Mouse (Mus musculus) frontal cortex, postnatal 36 days (tissue): ENCODE measurements at regions not wholly inside any gene's neighbourhood (a gene's known extent, or its start where the extent isn't known, plus 50 kb on each side); places are given as distances from the start of the nearest gene placed in this dataset.
"Not testable (repeated sequence)": the region's sequence is repeated elsewhere in the genome, so short reads cannot be mapped to it uniquely, and the experiment has no call there.

ENCODE experiments used
- DNase-seq, 2 experiments: peaks; one replicate each; pipeline ENCODE4 v3.0.0; 2022; ENCODE audit warnings: low spot score in 2 of 2

DNA sequence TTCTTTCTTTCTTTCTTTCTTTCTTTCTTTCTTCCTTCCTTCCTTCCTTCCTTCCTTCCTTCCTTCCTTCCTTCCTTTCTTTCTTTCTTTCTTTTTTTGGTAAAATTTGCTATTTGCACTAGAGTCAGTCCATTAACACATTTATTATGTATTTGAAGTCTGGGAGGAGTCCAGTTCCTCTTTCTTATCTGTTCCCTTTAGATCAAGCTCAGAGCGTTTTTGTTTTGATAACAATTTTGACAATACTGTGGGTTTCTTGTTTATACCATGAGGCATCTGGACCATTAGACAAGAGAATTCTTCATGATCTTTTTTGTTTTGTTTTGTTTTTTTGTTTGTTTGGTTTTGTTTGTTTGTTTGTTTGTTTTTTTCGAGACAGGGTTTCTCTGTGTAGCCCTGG, 52.3 kb upstream of the Cttnbp2 start:
- DNase-seq, result not testable (repeated sequence)

DNA sequence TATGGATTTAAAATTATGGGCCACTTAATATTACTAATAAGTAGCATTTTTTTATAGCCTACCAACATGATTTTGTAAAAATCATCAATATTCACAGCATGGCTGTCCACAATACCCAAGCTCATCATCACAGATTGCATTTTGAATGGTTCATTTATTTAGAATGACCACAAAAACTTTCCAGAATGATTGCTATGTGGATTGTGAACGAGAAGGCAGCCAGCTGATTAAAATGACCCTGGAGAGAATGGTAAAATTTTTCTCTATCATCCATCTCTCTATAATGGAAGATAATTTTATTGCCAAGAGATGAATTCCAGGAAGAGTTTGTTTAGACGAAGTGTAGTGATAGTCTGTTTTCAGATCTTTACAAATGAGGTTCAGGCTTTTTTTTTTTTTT, 54.6 kb upstream of the Cttnbp2 start:
- no peak for DNase-seq

DNA sequence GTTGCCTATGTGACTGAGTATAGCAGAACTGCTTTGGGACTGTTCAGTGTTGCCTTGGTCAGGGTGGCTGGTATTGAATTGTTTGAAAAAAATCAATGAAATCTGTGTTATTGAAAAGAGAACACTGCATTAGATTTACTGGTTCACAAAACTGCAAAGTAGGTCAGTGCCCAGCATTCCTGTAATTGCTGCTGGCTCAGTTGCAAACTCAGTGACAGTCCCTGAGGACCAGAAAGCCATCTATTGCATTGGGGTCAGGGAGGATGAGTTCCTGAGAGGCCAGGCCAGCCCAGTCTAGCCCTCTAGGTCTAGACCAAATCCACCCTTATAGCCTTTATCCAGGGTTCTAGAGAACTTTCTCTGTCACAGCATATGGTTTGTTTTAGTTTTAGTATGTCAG, 63.9 kb upstream of the Cttnbp2 start:
- DNase-seq, result no peak

DNA sequence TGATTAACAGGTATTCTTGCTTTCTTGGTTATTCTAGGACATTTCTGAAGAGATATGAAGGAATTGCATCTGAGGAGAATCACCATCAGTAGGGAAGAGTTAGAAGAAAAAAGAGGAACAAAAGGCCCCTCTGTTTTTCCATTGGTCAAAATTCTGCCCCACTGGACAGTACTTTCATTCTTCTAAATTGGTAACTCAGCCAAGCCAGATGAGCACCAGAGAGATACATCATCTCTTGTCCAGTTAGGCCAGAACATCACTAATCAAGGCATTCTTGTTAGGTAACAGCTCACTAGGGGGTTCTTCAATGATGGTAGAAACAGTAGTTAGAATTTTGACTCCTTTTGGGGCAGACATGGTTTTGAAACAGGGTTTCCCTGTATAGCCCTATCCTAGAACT, 74.8 kb upstream of the Cttnbp2 start:
- no peak for DNase-seq

DNA sequence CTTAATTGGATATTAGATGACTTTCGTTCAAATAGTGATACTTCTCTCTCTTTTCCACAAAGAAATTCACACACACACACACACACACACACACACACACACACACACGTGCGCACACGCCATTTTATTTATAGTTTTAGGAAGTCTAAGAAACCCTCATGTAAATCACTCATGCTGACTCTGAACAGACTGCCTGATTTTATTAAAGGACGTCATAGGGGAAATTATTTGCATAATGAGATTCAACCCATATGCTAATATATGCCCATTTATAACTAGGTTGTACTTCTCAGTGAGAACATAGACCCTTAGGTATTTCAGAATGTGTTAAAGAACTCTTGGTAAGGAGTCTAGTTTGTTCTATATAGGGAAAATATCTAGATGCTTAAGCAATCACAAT, 82.0 kb upstream of the Cttnbp2 start:
- no peak for DNase-seq

DNA sequence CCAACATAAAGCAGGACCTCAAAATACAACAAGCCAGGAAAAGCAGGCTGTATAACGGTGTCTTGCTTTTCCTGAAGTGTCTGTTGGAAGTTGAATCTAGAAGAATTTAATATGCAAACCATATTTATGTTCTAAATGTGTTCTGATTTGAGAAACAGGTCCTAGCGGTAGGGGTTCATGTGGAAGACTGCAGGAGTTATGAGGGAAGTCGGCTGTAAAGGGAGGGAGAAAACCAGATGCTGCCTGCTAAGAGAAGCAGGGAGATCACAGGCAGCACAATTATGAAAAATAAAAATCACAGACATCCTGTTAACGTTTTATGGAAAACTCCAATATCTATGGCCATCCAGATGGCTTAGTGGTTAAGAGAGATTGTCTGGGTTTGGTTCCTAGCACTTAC, 85.0 kb upstream of the Cttnbp2 start:
- DNase-seq, result no peak

DNA sequence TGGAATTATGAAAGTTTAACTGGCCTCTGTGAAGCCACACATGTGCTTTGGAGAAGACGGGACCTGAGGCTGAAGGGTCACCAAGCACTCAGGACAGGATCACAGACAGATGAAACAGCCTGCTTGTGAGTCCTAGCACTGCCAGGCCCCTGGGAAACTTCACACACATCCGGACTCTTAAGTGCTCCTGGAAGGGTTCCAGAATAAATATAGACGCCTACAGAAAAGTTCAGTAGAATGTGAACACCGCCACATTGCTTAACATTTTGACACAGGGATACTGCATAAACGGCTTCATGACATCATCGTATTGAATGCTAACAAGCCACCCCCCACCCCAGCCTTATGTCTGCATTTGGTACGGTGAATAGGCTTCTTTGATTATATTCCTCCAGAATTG, 87.3 kb upstream of the Cttnbp2 start:
- DNase-seq, result no peak

DNA sequence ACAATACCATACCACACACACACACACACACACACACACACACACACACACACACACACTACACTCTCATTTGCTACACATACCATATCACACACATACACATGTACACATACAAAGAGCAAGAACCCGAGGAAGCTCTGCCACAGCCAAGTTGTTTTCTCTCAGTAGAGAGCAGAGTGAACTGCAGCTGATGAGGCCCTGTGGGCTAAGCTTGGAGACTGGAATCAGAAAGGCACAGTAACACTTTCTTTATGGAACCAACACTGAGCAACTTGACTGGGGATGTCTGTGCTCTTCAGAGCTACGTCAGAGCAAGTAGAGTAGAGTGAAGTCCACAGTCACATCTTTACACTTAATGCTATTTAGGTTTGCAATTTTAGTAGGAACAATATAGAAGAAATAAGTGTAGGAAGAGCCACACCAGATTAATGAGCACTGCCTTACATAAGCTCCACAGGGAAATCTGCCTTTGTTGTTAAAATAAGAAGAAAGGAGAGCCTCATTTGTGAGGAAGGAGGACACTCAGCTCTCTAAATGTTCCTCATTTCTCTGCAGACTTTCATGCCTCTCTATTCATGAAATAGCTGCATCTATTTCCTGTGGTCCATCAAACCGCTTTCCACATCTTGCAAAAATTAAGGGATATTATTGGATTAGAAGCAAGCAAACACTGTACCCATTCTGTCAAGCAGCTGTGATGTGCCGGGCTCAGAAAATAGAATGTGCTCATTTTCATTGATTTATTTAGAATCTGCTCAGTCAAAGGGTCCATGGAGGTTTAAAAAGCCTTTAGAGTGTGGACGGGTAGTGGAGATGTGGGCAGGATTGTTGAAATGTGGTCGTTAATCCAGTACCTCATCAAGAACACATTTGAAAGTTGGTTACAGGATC, 107.0 kb upstream of the Cttnbp2 start:
- DNase-seq, result peak; percentile 8 to 33

DNA sequence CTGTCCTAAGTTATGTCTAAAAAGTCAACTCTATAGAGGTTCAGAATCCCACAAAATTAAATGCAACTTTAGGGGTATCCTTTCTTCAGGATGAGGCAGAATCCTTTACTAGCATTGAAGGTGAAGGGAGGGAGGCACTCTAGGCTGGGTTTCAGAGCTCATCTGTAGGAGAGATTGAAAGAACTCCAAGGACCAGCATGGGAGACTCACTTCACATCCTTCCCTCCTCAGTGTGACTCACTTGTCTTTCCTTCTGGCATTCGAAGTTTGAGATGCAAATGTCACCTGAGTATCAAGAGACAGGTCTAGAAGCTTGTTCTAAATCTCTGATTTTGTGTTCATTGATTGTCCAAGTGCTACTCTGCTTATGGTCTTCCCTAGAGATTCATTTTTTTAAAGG, 113.9 kb upstream of the Cttnbp2 start:
- no peak for DNase-seq

DNA sequence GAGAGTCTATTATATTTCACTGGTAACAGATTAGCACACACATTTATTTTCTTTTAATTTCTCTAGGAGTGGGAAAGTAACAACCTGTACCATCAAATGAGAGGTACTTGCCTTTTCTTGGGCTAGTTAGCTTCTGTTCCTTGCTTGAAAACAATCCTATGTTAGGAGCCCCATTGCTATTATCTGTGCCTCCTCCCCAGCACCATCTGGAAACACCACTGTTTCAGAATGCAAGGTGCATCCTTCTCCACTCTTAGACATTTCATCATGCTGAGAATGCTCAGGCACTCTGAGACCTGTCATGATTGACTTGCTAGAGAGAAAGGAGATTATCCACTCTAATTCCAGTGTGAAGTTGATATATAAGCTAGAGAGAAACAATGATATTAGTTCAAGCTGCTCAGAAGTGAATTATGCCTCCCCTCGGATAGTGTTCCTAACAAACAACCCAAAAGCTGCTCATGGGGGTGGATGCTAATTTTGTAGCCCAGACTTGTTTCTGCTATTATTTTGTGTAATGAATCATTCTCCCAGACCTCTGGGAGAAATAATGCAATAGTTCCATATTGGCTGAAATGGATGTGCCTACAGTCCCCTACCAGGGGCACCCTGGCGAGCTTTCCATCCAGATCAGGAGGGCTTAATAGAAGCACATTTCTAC, 119.0 kb upstream of the Cttnbp2 start:
- DNase-seq, result peak; percentile 21 to 36

DNA sequence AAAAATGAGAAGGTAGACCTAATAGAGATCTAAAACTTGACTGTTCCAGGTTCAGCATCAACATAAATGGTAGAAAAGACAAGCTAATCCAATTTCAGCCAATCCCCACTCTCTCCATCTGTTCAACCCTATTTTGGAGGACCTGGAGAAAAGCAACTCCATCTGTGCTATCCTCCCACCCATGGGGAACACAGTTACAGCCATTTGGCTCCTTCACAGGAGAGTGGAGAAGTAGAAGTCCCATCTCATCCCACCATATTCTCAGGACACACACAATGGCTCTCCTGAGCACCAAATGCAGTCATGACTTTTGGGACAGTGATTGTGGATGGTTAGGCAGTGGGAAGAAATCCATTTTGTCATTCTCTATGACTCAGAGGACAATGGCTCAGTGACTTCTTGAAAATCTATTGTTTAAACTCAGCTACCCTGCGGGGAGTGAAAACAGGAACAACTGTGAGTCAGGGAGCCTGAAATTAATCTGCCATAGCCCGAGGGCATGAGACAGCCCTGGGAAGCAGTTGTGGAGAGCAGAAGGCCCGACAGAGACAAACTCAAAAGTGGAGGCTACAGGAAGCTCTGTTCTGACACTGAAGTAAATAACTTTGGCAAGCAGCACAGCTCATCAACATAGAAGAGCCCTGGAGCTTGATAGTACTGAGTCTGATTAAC, 125.2 kb upstream of the Cttnbp2 start:
- peak; percentile 42 to 74 for DNase-seq

DNA sequence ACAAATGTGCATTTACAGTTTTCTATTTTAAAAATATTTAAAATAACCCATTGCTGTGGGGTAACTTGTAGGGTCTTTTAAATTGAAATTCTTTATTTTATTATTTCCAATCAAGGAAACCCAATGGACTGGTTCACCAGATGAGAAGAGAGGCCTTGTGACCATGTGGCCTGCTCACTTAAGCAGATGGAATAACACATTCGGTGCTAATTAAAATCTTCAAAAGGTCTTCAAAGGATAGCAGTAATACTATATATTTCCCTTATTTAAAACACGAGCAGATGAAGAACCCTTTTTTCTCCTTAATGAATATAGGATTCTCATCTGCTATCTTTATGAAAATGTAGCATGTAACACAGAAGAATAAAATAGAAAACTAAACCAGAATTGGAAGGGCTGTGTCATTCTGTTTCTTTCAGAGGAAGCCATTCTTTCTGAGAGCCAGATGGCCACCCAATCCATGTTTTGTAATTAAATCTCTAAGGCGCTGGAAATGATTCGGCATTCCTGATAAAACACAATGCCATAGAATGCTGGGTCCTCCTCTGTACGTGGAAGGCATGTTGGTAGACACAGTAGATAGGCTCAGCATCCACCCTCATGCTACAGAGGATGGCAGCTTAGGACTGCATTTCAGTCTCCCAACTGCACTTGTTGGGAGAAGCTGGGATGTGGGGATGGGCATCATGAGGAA, 134.4 kb upstream of the Cttnbp2 start:
- DNase-seq, result peak in 1 of 2 experiments; percentile 22

DNA sequence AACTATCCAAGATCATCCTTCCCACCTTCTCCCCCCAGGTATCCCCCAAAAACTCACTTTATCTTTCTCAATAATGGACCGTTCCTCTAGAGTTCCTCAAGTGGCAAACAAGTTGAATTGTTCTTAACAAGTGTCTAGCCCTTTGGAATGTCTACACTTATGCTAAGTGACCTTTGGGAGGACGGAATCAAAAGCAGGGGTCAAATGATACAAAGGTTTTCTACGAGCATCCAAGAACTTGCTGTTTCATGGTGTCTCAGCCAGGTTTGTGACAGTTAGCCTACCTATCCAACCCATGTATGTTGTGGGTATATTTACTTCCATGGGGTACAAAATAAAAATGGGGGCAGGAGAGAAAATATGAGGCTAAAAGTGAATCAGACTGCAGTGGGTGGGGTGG, 136.7 kb upstream of the Cttnbp2 start:
- no peak for DNase-seq

DNA sequence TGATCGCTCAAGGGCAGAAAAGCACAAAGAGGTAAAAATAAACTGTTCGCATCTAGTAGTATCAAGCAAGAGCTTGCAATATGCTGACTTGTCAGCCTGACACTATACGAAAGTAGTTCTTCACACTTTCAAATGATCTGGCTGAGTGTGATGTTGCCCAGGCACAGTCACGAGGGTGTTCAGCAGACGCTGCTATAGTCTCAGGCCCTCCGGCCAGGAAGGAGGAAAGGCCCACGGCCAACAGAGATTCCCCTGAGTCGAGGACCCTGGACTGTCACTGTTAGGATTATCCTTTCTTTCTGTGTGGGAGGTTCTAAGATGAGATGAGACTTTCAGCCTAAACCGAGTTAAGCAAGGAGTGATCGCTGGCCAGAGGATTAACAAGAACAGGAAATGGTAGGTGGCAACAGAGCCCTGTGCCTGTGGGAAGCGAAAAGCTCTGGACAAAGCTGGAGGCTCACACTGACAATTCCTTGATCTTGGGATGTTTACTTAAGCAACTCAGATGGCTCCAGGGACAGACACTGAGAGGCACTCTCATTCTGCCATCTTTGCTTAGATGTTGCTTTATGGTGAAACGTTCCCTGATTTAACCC, 137.5 kb upstream of the Cttnbp2 start:
- DNase-seq, result peak; percentile 53 to 72

DNA sequence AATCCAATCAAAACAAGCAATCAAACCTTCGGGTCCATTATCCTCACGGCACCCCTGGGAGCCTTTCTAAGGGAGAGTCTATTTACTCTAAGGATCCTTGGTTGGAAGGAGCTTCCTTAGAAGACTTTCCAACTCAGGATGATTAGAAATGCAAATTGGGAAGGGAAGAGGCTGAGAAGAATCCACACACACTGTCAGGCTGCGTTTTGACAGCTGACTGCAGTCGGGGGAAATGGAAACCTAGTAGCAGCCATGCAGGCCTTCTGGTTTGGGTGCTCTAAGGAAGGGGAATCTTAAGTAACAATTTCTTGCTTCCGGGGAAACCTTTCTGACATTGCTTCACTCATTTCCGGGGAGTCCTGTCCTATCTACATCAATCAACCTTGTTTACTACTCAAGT, 139.6 kb upstream of the Cttnbp2 start:
- DNase-seq, result no peak

DNA sequence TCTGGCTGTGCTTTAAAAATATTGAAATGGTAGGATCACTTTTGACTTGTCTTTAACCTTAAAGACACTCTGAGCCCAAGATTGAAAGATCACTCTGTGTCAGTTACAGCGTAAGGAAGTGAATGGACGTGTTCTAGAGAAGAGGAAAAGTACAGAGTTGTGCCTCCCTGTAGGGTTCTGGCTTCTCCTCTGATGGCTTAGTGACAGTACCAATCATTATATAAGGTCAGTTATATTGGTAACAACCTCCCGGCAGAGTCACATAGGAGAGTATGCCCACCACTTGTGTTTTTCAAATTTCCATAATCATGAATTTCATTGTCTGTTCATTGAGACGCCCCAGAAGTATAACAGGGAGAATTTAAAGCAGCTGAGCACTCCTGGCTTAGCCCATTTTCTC, 141.6 kb upstream of the Cttnbp2 start:
- DNase-seq, result no peak

DNA sequence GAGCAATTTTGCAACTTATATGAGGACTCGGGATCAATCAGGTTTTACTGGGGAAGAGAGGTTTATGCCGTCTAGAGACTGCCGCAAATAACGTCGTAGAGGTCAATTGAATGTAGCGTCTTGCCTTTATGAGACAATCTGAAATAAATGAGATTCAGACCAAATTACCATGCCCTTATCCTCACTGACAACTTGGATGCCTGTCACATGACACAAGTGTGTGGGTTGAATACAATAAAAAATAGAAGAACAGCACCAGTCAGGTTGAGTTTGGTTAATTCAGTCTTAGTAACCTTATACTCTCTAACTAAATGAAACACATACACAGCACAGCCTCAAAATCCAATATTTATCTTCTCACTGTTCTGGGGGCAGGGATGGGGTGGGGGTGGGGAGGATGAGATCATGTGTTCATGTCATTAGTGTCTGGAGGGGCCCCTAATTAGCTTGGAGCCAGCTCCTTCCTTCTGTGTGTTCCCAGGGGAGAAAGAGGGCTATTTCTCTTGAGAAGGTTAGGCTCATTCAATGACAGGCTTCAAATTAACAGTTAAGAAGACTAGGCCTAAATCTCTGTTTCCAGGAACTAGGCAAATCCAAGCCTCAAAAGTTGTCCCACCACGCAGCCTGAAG, 142.2 kb upstream of the Cttnbp2 start:
- no peak for DNase-seq

DNA sequence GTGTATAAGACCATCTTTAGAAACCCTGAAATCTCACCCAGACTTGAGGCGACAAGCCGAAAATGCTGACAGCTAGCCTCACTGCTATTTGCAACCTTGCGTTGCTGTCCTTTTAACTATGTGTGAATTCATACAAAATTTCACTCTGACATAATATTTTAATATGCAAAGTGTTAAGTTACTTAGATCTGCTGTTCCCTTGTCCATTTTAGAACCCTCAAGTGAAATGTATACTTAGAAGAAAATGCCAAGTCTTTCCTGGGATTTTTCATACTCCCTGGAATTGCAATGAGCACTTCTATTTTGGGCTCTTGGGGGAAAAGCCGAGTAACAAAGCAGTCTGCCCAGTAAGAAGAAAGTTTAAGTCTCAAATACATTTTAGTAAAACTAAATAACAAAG, 150.0 kb upstream of the Cttnbp2 start:
- DNase-seq, result peak in 1 of 2 experiments; percentile 40

DNA sequence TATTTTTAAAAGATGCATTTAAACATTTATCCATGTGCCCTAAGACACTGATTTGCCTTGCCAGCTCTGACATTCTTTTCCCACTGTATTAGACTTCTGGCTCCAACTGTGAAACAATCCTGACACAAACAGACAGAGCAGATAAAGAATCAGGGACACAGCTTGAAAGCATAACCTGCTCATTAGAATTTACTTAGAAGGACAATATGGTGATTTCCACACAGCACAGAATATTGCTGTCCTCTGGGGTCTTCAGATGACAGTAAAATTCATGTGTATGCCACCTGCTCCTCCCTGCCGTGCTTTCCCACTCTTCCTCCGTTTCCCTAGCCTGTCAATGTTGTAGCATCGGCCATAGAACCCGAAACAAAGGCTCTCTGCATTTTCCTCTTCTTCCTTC, 151.3 kb upstream of the Cttnbp2 start:
- DNase-seq, result no peak

DNA sequence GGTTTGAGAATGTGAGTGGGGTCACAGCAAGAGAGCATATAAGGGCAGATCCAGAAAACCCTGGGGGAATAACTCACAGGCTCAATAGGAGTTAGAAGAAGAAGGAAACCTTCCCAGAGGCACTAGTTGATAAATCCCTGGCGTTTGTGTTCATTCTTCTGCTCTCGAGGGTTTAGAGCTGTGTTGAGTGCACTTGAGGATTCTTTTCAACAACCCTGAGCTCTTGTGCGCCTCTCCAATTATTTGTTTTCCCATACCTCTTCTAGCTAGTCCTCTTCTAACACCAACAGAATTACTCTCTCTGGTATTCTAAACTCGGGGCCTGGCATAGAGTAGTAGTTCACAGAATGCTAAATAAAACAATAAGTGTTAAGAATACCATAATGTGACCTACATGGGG, 151.9 kb upstream of the Cttnbp2 start:
- no peak for DNase-seq

DNA sequence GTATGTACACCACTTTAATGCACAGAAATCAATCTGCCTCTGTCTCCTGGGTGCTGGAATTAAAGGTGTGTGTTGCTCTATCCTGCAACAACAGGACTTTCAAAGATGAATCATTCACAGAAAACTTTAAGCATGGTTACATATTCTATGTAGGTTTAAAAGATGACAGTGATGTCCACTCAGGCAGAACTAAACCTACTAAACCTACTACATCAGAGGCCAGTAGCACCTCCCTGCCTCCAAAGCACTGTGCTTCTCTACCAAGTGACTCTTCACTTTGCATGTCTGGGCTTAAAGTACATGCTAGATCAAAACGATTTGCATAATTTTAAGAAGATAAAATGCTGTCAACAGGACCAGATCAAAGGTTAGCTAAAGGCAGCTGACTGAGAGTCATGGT, 156.0 kb upstream of the Cttnbp2 start:
- no peak for DNase-seq
